Mouse (Mus musculus) thymus, adult 2 months (tissue): ENCODE measurements around the gene Zscan21. TPM values are rescaled to one million over a fixed set of nuclear protein-coding genes. Genes with fewer than 3 reads are reported as not detected.
A peak's percentile ranks its signal among the peaks of the same experiment; 100 is the strongest.

ENCODE experiments used
- DNase-seq: peaks from one replicate; pipeline ENCODE4 v3.0.0; 2021
- H3K27ac ChIP-seq: fragments of 200-500 bp; 2 replicates; pipeline ENCODE4 v1.5.1; 2012; ENCODE audit warnings: low read length, control low read depth; ENCODE audit not compliant: control insufficient read depth, insufficient read depth
- H3K27me3 ChIP-seq: fragments of 200-500 bp; 2 replicates; pipeline ENCODE4 v1.6.1; 2012; ENCODE audit warnings: mild to moderate bottlenecking, low read length, moderate library complexity, mixed read lengths; ENCODE audit not compliant: control insufficient read depth, insufficient read depth
- H3K36me3 ChIP-seq: fragments of 200-500 bp; 2 replicates; pipeline ENCODE4 v1.6.1; 2012; ENCODE audit warnings: mild to moderate bottlenecking, low read length, moderate library complexity; ENCODE audit not compliant: control insufficient read depth, insufficient read depth
- H3K4me1 ChIP-seq: fragments of 200-500 bp; replicated peaks from 2 replicates; pipeline ENCODE4 v1.6.1; 2012; ENCODE audit warnings: low read length; ENCODE audit not compliant: control insufficient read depth, insufficient read depth
- H3K4me3 ChIP-seq: fragments of 200-500 bp; 2 replicates; pipeline ENCODE4 v1.5.1; 2012; ENCODE audit warnings: mild to moderate bottlenecking, low read length, control low read depth, moderate library complexity; ENCODE audit not compliant: control insufficient read depth, insufficient read depth
- CTCF ChIP-seq: fragments of 200-500 bp; IDR thresholded peaks from 2 replicates; pipeline ENCODE4 v1.5.1; 2012; ENCODE audit warnings: mild to moderate bottlenecking, control low read depth, low read length, moderate library complexity, borderline replicate concordance; ENCODE audit not compliant: control insufficient read depth, poor library complexity, insufficient read depth; ENCODE audit errors: extremely low read depth
- POLR2A ChIP-seq: fragments of 200-500 bp; IDR thresholded peaks from 2 replicates; pipeline ENCODE4 v1.6.1; 2012; ENCODE audit warnings: mild to moderate bottlenecking, low read length, control low read depth, moderate library complexity; ENCODE audit not compliant: control insufficient read depth, poor library complexity, insufficient read depth; ENCODE audit errors: extremely low read depth
- WGBS: fragments of 180-500 bp; shearing (Covaris S2); methylation state at CpG from one replicate; pipeline ENCODE4 v1.1.7; 2018; 5-methylcytosine and 5-hydroxymethylcytosine counted together
- polyA plus RNA-seq: library from polyadenylated mRNA; depleted of rRNA; stranded (reverse); fragments of >200 nt; gene quantifications from 2 replicates; pipeline ENCODE4 v1.2.3, GENCODE M21; 2012

Zscan21 gene
- polyA plus RNA-seq, 1 experiment: 13.0 TPM

DNA sequence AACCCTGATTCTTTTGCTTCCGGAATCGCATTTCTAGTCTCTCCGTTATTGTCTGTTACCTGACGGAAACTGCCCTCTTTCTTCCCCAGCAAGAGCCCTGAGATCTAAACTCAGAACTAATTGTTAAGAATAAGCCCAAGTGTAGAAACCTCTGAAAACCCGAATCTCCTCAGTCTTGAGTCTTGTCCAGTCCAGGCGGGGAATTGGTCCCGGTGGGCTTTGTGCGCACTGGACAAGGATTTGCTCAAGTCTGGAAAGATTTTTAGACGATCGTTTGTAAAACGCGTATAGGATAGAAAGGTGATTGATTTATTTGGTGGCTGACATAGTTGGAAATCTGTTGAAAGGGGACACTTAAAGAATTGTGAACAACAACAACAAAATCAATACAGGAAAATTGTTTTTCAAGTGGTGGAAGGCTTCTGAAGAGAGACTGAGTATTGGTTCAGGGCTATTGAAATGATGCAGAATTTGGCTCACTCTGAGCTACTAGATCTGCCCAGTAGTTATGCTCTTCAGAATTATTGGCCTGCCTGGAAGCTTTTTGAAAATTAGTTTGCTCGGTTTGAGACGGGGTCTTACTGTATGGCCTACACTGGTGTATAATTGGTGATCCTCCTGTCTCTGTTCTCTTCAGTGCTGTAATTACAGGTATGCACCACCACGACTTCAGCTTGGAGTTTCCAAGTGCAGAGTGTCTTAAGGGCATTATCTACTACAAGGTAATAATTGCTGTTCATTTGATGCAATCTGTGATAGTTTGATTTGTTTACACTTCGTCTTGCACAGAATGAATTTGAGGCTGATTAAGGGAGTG lies 704 bp downstream of the Zscan21 start:
- Histone ChIP-seq H3K4me3 (peak overlapping the region; percentile 94), H3K27me3 (no peaks in the 10 kb centered on the region), H3K4me1 (peaks cover 4% of the 10 kb centered on the region), H3K27ac (peak overlapping the region; percentile 78), H3K36me3 (no peaks in the 10 kb centered on the region)
- no peak for DNase-seq
- TF ChIP-seq POLR2A (no peak), CTCF (no peak)
- WGBS: 6% methylated on average over 16 of the region's 16 CpGs

DNA sequence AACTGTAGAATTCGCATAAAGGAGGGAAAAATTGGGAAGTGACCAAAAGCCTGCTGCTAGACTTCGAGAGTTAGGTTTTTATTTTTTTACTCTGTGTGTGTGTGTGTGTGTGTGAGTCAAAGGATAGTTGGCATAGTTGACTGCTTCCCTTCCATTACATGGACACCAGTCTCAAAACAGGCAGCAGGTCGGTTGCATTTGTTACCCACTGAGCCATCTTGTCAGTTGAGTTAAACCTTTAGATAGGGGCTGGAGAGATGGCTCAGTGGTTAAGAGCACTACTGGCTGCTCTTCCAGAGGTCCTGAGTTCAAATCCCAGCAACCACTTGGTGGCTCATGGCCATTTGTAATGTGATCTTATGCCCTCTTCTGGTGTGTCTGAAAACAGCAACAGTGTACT lies 1.3 kb downstream of the Zscan21 start:
- WGBS: 75% methylated on average over 3 of the region's 3 CpGs
- Histone ChIP-seq H3K4me3 (no peak overlapping the region), H3K27ac (no peak overlapping the region), H3K27me3 (no peaks in the 10 kb centered on the region), H3K4me1 (peaks cover 4% of the 10 kb centered on the region), H3K36me3 (no peaks in the 10 kb centered on the region)
- no peak for DNase-seq
- TF ChIP-seq POLR2A (no peak), CTCF (no peak)

DNA sequence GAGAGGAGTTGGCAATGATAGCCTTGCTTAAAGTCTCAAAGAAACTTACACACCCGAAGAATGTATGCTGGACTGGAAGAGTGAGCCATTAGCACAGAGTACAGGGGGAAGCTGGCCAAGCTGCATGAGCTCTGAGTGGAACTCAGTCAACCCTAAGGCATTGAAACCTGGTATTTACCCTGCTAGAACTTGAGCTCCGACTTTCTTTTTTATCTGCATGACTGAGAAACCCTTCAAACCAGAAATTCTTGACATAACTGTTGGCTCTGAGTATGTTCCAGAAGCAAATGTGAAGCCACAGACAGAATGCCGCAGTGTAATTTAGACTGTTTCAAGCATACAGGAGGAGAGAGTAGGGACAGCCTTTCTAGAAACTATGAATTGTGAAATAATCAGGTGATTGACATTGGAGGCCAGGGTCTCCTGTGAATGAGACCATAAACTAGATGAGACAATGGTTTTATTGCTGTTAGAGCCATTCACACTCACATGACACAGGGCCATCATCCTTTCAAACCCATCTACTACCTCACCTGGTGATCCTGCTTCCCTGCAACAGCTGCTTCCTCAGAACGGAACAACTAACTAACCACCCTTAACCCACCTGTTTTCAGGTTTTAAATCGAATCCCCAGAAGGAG lies 15.8 kb downstream of the Zscan21 start:
- H3K36me3 ChIP-seq: peaks cover 57% of the 10 kb centered on the region
- no peak for DNase-seq
- WGBS: 95% methylated on average over 5 of the region's 5 CpGs
- H3K4me1 ChIP-seq: no peaks in the 10 kb centered on the region
- no peaks in the 10 kb centered on the region for H3K27me3 ChIP-seq
- no peak overlapping the region for H3K27ac ChIP-seq
- TF ChIP-seq CTCF: no peak
- TF ChIP-seq POLR2A: no peak
- no peak overlapping the region for H3K4me3 ChIP-seq

DNA sequence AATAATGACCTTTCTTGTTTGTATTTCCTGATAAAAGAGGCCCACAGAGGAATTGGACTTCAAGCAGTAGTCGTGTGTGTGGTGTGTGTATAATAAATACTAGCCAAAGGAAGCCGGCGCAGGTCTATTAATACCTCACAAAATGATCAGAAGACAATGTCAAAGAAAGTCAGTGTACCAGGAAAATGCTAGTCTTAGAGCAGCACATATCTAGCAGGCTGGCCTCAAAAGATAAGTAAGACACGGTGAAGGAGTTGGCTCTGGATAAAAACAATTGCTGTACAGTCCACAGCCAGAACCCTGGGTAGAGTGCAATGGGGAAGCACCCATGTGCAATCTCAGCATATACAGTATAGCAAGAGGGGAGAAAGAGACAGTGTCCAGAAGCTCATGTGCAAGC lies 20.6 kb downstream of the Zscan21 start:
- H3K27me3 ChIP-seq: no peaks in the 10 kb centered on the region
- TF ChIP-seq CTCF: no peak
- TF ChIP-seq POLR2A: no peak
- WGBS: 83% methylated on average over 4 of the region's 4 CpGs

DNA sequence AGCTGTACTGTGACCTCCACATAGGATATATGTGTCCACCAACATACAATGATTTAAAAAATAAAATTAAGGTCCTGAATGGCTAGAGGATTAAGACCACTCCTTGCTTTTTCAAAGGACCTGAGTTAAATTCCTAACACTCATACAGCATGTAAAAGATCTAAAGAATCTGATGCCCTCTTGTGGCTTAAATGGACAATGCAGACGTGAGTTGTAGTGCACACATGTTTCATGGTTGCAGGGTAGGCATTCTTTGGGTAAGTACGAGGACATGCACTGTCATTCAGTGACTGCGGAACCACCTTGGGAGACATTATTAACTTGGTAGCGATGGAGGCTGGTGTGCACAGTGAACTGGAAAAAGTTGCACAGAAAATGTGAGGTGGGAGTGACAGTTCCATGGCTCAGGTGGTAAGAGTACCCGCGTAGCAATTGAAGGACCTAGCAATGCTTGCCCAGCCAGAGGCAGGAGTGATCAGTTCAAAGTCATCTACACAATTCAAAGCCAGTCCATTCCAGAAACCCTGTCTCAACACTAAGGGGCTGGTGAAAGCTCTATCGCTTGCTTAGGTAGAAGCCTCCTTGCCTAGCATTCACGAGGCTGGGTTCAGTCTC lies 21.3 kb downstream of the Zscan21 start:
- no peak overlapping the region for H3K4me3 ChIP-seq
- TF ChIP-seq POLR2A (no peak), CTCF (no peak)
- H3K36me3 ChIP-seq: peaks cover 19% of the 10 kb centered on the region
- H3K27ac ChIP-seq: no peak overlapping the region
- no peaks in the 10 kb centered on the region for H3K4me1 ChIP-seq
- peak; percentile 53 for DNase-seq
- WGBS: 44% methylated on average over 8 of the region's 8 CpGs
- no peaks in the 10 kb centered on the region for H3K27me3 ChIP-seq

More for the DNA sequence above, 20.6 kb downstream of the Zscan21 start:
- no peak for DNase-seq
- Histone ChIP-seq H3K4me3 (no peak overlapping the region), H3K36me3 (peaks cover 19% of the 10 kb centered on the region), H3K27ac (no peak overlapping the region), H3K4me1 (no peaks in the 10 kb centered on the region)

DNA sequence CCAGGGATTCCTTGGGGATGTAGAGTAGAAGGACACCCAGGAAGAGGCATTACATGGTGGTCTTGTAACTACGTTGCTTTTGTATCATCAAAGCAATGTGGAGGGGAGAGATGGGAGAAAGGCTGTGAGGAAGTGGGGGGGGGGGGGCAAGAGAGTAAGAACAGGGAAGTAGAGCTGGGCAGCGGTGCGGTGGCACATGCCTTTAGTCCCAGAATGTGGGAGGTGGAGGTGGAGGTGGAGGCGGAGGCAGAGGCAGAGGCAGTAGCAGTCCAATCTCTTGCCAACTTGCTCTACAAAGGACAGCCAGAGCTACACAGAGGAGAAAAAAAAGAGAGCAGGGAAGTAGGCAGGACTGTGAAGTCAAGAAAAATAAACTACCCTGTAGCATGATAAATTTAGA lies 21.9 kb downstream of the Zscan21 start:
- Histone ChIP-seq H3K4me3 (no peak overlapping the region), H3K4me1 (no peaks in the 10 kb centered on the region), H3K27ac (no peak overlapping the region), H3K36me3 (peaks cover 16% of the 10 kb centered on the region), H3K27me3 (no peaks in the 10 kb centered on the region)
- no peak for DNase-seq
- 30% methylated on average over 4 of the region's 4 CpGs for WGBS
- no peak for TF ChIP-seq CTCF
- TF ChIP-seq POLR2A: no peak
